In genomic region chr14:114913238-114913637, GRCm38 (mm10) we compare ENCODE assay signal across 10 mouse cellular contexts.
DNase-seq lines count a peak whose midpoint lies in the region; ATAC-seq and TF ChIP-seq lines count a peak whose summit lies in the region.
"Had no signal": no experiment of that assay in that cellular context is flagged by ENCODE, and none has a peak within 500 bp of the region (broad histone marks: within the 10 kb centered on the region; RNA-seq: fewer than 3 reads in every experiment).

No protein-coding gene starts in this region.

- H3K4me2 ChIP-seq in forebrain, postnatal 0 days (ENCODE audit: low read depth), result no peak overlapping the region
- H3K4me2 ChIP-seq: heart, embryonic 15.5 days had no signal

- ATAC-seq in forebrain, postnatal 0 days, result peak; percentile 75

- no peak overlapping the region for H3K4me3 ChIP-seq in gastrocnemius, adult 2 months
- H3K4me3 ChIP-seq in forebrain, postnatal 0 days (ENCODE audit: low read depth, low read length), result no peak overlapping the region
- H3K4me3 ChIP-seq: heart, embryonic 15.5 days had no signal

- intact Hi-C loops in gastrocnemius, adult 2 months (cut with DNase I), result no loop called here
- intact Hi-C loops in gastrocnemius, postnatal 36 days (cut with DNase I), result loop anchor here (5.0 kb wide), 1 partner anchor 51 kb away; no protein-coding TSS in a partner anchor

- H3K4me1 ChIP-seq in forebrain, postnatal 0 days (ENCODE audit: insufficient read depth), result no peaks in the 10 kb centered on the region
- H3K4me1 ChIP-seq: heart, embryonic 15.5 days had no signal

- DNase-seq in gastrocnemius, adult 2 months, result no peak
- DNase-seq in gastrocnemius, postnatal 36 days, result no peak
- peak; percentile 20 for DNase-seq in Muller cell, postnatal 12 days (ENCODE audit: inconsistent ontology term)
- peak; percentile 78 for DNase-seq in forebrain, postnatal 0 days
- DNase-seq in layer of hippocampus, adult 18-20 months (ENCODE audit: low spot score in 2 of 2), result peak; percentile 27 to 67
- peak; percentile 22 for DNase-seq in lung, postnatal 14 days
- DNase-seq in yolk sac, embryonic 10.5 days (ENCODE audit: low spot score), result peak; percentile 39
- DNase-seq in cerebellum, adult 8-10 months, result no peak

- no peaks in the 10 kb centered on the region for H3K27me3 ChIP-seq in forebrain, postnatal 0 days (ENCODE audit: insufficient read depth, low read length)
- H3K27me3 ChIP-seq: heart, embryonic 15.5 days had no signal

- H3K9me3 ChIP-seq in forebrain, postnatal 0 days (ENCODE audit: low read length), result no peaks in the 10 kb centered on the region
- H3K9me3 ChIP-seq: heart, embryonic 15.5 days had no signal

- peak; percentile 48 for TF ChIP-seq CTCF in gastrocnemius, adult 2 months (IDR thresholded peaks at IDR 0.05)
- peak; percentile 75 for TF ChIP-seq CTCF in forebrain, postnatal 0 days (IDR thresholded peaks at IDR 0.05; ENCODE audit: low read depth)

- H3K27ac ChIP-seq in gastrocnemius, adult 2 months, result no peak overlapping the region
- H3K27ac ChIP-seq in forebrain, postnatal 0 days (ENCODE audit: low read depth, low read length), result no peak overlapping the region
- H3K27ac ChIP-seq: heart, embryonic 15.5 days had no signal

- no peaks in the 10 kb centered on the region for H3K36me3 ChIP-seq in forebrain, postnatal 0 days (ENCODE audit: insufficient read depth)
- H3K36me3 ChIP-seq: G1E; heart, embryonic 15.5 days had no signal

- no peak overlapping the region for H3K9ac ChIP-seq in forebrain, postnatal 0 days
- H3K9ac ChIP-seq: heart, embryonic 15.5 days had no signal

- WGBS in forebrain, postnatal 0 days, result 44% methylated on average over 5 of the region's 5 CpGs

Comparison
In these comparisons a context has a peak if more than half of its experiments do, and no peak if none do; other contexts are left out.
1. DNase-seq: peak in Muller cell, postnatal 12 days (single experiment), forebrain, postnatal 0 days (single experiment), layer of hippocampus, adult 18-20 months (2 of 2), lung, postnatal 14 days (single experiment) and yolk sac, embryonic 10.5 days (single experiment); none in gastrocnemius, adult 2 months (single experiment), gastrocnemius, postnatal 36 days (0 of 2) and cerebellum, adult 8-10 months (single experiment).